Mouse (Mus musculus): ENCODE results near the gene Gm20388.

The Gm20388 gene

DNA sequence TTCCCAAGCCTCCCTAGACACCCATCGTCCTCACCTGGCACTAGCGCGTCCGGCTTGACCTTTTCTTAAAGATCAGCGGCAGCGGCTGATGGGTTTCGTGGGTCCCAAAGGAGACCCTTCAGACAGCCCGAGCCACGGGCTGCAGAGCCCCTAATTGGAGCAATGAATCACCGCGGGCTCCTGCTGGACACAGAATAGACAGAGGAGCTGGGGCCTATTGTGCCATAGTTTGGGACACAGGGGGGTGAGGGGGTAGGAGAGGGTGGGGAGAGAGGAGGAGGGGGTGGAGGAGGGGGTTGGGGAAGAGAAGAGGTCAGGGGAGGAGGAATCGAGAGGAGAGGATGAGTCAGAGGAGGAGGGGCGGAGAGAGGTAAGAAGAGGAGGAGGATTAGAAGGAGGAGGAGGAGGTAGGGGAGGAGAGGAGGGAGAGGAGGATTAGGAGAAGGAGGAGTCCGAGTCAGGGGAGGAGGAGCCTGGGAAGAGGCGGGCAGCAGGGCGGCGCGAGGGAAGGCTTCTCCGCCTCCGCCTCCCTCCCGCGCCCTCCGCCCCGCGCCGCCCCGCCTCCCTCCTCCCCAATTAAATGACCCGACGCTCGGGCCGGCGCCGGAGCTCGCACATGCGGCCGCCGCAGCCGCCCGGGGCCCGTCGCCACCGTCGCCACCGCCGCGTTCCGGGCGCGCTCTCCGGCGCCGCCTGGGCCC is 317.4 kb downstream of the Gm20388 start, which contains the start of gene Gse1:
TSS of gene Gse1 (plus strand) at position 566 of the 701 bp plus-strand sequence.
- DNase-seq (ENCODE audit: low spot score in 2 of 2): no peak

DNA sequence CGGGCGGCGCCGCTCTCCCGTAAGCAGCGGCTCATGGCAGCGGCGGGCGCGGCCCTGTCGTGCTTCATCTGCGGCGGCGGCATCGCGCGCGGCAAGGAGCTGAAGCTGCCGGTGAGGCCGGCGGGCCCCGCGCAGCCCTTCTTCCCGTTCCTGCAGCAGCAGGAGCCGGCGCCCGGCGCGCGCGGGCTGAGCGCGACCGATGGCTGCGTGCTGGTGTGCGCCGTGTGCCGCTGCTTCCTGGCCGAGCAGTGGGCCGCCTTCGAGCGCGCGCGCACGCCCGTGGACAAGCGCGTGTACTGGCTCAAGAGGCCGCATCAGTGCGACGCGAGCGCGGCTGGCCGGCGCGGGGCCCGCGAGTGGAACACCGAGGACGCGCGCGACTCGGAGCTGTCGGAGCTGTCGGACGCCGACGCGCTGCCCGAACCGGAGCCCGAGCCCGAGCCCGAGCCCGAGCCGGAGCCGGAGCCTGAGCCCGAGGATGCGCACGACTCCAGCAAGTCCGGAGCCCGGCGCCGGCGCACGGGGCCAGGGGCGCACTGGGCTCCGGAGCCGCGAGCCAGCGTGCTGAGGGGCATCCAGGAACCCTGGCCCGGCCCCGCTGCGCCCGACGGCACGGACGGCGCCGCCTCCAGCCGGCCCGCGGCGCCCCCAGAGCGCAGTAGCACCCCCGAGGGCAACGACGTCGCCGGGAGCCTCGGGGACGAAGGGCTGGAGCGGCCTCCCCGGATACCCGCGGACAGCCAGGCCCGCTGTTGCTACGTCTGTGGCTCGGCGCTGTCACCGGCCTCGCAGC is 318.3 kb downstream of the Gm20388 start:
- DNase-seq (ENCODE audit: low spot score in 2 of 2): no peak

DNA sequence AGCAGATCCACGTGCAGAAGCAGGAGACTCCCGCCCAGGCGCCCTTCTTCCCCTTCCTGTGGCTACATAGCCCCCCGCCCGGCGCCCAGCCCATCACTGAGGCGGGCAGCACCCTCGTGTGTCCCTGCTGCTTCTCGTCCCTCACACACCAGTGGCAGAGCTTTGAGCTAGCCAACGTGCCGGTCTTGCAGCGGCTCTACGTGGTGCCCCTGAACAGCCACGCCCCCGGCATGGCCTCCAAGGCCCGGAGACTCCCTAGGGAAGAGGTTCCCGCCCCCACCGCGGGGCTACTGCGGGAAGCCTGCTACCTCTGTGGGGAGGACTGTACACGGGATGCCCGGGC is 318.9 kb downstream of the Gm20388 start:
- no peak for DNase-seq (ENCODE audit: low spot score in 2 of 2)

DNA sequence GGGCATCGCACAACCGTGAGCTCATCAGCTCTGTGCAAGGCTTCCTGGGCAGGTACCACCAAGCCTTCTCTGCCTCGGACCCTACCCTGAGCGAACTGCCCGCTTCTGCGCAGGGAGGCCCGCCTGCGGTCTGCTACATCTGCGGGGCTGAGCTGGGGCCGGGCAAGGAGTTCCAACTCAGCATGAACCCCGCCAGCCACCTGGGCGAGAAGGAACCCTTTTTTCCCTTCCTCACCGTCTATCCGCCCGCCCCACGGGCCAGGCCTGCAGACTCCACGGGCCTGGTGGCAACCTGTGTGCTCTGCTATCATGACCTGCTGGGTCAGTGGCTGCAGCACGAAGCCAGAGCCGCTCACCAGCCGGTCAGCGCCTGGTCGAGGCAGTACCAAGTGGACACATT is 319.4 kb downstream of the Gm20388 start:
- no peak for DNase-seq (ENCODE audit: low spot score in 2 of 2)

DNA sequence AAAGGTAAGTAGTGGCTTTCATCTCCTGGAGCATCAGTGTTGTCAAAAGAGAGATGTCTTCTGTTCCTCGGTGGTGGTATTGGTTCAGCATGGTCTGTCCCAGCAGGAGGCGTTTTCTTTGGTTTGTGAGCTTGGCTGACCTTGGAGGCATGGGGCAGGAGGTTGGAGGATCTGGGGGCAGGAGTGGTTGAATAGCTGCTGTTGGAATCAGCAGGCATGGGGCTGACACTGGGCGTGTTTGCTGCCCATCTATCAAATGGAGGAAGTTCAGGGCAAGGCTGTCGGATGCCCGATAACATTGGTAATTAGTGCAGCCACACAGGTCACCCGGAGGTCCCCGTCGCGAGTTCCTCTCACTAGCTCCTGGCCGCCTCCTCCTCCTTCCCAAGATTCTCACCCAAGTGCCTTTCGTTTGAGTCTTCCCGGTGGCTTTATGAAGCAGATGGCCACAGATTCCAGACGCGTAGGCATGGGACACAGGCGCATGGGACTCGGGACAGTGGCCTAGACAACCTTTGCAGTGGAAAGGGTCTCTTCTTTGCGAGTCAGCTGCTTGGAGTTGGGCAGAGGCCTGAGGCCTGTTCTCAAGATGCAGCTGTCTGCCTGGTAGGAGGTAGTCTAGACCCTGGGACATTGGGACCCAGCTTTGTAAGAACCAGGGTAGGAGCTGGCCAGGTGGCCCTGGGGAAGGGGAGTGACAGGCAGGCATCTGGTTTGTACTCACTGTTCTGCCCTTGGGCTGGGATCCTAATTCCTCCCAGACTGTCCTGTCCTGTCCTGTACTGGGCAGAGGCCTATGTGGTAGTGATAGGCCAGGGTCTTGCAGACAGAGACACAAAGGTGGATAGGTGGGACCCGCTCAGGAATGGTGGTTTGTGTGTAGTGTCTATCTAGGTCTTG is 320.3 kb downstream of the Gm20388 start:
- no peak for DNase-seq (ENCODE audit: low spot score in 2 of 2)

DNA sequence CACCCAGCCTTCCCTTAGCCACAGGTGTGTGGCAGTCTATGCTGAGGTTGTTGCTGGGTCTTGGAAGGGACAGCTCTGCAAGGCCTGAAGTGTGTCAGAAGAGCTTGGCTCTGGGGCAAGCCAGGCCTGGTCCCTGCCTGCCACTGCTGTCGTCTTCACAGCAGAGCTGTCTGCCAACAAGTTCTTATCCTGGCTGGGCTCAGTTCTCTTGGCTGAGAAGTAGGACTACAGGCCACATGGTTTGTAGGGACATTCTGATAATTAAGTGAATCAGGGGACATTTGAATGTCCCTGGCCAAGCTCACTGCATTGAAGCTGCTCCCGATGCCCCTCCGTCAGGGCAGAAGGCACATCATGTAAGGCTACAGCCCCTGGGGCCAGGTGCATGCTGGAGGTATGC is 321.2 kb downstream of the Gm20388 start:
- DNase-seq (ENCODE audit: low spot score in 2 of 2): no peak

DNA sequence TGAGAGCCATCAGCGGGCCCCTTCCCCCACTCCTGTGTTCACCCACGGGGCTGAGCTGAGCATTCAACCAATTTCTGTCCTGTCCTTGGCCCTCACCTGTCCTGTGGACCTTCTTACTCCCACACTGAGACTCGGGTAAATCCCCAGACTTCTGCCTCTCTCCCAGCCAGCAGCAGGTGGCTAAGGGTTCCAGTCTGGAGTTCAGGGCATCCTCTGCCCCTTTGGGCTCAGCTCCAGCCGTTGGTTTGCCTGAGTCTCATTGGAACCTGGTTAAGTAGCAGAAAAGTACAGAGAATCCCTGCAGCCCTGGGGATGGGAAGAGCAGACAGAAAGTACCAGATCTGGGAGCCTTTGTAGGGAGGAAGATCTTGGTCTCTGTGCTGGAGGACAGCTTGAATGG is 321.8 kb downstream of the Gm20388 start:
- DNase-seq (ENCODE audit: low spot score in 2 of 2): no peak

DNA sequence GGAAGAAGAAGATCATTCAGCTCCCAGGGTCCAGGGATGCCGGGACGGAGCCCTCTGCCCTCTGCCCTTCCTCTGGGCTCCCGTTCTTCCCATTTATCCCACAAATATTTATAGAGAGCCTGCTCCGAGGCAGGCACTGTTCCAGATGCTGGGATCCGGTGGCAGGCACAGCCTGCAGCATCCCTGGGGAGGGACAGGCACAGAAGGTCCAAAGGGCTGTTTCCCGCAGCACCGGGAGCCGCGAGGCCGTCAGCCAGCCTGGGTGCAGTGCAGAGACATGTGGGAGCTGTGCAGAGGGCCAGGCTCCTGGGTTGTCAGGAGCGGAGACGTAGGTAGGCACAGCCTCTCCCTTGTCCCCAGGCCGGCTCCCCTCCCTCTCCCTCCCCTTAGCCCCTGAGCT is 322.3 kb downstream of the Gm20388 start:
- no peak for DNase-seq (ENCODE audit: low spot score in 2 of 2)

DNA sequence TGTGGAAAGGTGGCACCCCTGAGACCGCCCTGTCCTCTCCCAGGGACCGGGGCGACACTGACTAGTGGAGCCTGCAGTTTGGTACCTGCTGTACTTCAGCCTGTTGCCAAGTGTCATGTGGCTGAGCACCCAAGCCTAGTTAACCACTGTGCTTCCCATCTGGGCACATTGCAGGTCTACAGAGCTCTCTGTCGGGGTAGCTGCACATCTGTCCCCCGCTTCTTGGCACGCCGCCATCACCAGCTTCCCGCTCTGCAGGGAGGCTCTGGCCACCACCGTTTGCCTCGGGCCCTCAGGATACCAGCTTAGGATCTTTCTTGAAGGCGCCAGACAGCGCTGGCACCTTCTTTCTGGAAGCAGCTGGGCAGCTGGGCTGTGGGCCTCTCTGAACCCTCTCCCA is 323.8 kb downstream of the Gm20388 start:
- DNase-seq (ENCODE audit: low spot score in 2 of 2): no peak

DNA sequence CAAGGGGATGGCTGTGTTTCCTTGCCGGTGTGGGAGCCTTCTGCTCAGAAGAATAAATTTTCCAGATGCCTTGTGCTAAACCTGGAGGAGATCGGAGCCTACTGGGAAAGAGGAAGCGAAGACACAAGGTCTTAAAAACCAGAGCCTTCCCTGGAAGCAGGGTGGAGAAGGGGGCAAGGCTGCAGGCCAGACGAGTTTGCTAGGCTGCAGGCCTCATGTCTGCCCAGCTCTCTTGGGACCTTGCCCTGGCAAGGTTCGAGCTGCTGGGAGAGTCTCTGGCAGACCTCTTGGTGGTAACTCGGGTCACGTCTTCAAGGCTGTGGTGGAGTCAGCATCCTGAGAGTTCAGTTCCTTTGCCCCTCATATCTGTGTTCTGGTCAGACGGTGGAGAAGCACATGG is 324.2 kb downstream of the Gm20388 start:
- no peak for DNase-seq (ENCODE audit: low spot score in 2 of 2)

DNA sequence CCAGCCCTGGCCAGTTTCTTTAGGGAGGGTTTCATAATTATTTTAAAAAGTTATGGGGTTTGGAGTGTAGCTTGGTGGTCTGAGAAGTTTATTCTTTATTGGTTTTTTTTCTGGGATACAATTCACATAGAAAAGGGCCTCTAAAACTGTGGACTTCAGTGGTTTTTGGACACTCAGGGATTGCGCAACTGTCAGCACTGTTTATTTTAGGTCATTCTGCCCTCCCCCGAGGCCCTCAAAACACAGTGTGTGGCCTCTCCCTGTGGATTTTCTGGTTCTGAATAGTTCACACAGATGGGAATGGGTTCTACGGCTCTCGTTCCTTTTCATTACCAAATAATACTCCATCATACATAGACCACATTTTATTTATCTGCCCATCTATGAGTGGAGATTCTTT is 332.6 kb downstream of the Gm20388 start:
- DNase-seq (ENCODE audit: low spot score in 2 of 2): no peak

DNA sequence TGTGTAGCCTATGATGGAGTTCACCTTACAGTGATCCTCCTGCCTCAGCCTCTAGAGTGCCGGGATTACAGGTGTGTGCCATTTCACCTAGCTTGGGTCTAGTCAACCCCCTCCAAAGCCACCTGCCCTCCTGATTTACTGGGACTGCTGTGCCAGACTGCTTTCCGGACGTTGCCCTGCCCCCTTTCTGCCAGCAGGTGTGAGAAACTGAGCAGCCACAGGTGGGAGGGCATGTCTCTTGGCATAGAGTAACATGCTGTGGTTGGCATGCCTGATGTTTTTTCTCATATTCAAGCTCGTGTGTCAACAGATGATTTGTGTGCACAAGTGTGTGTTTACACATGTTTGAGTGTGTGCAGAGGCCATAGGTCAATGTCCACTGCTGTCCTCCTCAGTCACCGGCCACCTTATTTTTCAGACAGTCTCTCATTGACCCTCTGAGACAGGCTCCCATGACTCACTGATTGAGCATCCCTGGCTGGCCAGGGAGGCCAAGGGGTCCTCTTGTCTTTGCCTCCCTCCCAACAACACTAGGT is 333.3 kb downstream of the Gm20388 start:
- no peak for DNase-seq (ENCODE audit: low spot score in 2 of 2)

DNA sequence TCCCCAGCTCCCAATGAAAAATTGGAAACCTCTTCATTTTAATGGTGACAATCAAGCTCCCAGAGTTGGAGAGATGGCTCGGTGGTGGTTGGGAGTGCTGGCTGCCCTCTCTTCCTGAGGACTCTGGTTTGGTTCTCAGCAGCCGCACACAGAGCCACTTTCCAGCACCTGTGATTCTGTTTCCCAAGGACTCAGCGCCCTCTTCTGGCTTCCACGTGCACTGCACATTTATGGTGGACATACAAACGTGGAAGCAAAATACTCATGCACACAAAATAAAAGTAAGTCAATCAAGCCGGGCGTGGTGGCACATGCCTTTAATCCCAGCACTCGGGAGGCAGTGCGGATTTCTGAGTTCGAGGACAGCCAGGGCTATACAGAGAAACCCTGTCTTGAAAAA is 333.9 kb downstream of the Gm20388 start:
- DNase-seq (ENCODE audit: low spot score in 2 of 2): no peak

DNA sequence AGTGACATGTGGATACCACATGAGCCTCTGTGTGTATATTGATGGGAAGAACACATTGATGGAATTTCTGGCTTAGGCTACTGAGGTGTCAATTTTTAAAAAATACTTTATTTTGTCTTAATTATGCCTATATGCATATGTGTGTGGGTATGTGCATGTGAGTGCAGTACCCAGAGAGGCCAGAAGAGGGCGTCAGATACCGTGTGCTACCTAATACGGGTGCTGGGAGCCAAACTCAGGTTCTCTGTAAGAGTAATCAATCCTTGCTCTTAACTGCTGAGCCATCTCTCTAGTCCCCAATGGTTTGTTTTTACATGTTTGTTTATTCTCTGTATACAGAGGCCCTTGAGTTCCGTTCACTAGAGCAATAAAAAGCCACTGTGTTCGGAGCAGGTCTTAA is 337.0 kb downstream of the Gm20388 start:
- DNase-seq (ENCODE audit: low spot score in 2 of 2): no peak

DNA sequence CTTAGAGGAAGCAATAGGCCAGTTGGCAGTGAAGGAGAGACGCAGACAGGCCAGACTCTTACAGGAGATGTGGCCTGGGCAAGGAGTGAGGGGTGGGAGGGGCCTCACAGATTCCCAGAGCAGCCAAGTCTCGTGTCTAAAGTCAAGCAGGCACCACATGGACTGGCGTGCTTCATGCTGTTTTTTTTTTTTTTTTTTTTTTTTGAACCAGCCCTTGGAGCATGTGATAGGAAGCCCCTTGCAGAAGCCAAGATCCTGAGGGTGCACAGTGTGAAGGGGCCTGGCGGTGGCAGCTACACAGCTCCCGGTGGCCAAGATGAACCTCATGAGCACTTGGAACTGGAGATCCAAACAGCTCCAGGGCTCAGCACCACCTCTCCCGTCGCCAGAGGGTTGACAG is 337.4 kb downstream of the Gm20388 start:
- no peak for DNase-seq (ENCODE audit: low spot score in 2 of 2)

DNA sequence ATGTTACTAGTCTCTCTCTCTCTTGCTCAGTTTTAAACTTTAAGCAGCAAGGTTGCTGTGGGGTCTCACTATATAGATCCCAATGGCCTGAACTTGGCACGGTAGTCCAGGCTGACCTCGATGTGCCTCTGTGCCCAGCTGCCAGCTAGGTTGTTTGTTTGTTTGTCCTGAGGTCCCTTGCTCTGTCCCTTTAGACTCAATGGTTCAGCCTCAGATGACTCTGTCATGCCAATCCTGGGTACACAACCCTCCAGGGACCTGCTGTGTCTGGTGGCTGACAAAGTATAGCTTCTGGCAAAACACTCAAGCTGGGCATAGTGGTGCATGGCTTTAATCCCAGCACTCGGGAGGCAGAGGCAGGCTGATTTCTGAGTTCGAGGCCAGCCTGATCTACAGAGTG is 337.8 kb downstream of the Gm20388 start:
- no peak for DNase-seq (ENCODE audit: low spot score in 2 of 2)

DNA sequence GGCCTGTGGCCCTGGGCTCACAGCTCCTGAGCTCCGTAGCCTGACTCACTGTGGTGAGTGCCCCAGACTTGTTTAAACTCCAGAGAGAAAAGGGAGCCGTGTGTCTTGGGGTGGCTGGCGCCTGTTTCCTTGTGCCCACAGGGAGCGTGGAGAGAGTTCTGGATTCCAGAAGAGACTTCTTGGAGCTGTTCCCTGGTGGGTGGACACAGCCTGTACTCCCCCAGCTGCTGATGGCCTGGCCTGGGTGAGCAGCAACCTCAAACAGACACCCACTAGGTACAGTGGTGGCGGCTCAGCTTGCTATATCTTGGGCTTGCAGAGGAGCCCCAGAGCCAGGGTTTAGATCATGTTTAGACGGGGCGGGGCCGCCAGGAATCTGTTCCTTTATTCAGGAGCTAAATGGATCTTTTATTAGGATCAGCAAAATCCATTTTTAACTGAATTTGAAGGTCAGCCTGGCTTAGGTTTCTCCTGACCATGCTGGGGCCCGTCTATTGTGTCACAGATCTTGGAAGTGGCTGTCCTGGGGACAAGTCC is 339.2 kb downstream of the Gm20388 start:
- no peak for DNase-seq (ENCODE audit: low spot score in 2 of 2)

DNA sequence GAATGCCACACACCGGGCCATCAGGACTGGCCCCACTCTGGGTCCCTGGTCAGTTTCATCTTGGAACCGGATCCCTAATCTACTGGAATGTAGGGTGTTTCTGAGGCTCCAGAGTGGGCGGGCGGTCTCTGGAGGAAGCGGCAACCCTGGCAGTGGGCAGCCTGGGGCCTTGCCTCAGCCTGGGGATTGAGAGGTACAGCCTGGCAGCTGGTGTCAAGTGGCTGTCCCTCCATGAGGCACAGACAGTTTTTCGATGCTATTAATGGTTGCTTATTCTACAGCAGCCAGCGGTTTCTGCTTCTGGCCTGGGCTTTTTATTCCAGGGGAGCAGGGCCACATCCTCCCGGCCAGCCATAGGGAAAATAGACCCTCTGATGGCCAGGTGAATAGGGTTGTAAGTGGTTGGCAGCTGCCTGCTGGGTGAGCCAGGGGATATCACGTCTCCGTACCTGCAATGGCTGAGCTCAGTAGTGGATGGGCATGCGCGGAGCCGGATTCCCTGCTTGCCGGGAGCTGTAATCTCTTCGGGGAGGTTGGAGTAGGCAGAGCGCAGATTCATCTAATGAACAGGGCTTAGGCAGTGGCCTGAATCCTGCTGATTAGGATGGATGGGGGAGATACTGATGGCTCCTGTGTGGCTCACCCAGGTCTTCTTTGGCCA is 340.2 kb downstream of the Gm20388 start:
- DNase-seq (ENCODE audit: low spot score in 2 of 2): no peak

DNA sequence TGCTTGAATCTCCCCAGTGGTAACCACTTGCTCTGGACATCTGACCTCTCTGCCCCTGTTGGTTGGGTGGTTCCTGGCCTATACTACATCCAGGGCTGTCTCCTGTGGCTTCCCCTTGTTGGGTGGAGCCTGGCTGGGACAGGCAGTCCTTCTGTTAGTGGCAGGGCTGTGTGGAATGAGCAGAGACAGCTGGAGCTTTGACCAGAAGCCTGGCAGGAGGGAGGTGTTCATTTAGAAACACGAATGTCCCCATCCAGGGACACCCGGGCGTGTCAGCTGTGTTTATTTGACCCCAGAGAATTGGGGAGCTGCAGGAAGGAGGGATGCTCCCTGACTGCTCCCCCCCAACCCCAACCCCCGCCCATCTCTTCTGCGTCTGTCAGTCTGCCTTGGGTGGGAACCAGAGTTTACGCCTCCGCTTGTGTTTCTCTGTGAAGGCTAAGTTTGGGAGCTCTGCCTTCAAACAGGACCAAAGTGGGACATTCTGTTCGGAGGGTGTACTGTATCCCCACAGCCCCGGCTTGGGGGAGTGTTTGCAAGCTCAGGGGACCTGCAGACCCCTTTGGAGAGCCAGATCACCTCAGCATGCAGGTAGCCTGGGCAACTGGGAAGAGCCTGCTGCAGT is 340.9 kb downstream of the Gm20388 start:
- DNase-seq (ENCODE audit: low spot score in 2 of 2): no peak

DNA sequence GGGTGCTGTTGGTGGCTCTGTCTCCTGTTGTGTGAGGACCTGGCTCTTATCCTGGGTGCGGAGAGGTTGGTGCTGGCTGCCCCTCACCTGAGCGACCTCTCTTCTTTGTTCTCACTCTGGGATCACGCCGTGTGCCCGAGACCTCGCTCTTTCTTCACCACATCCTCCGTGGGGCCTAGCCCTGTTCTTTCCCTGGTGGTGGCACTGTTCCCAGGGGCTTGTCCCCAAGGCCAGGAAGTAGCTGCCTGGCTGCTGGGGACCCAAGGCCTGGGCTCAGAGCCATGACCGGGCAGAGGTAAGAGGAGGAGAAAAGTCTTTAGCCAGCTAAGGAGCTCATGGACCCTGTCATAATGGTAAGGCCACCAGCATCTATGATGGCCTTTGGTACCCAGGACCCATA is 343.0 kb downstream of the Gm20388 start:
- no peak for DNase-seq (ENCODE audit: low spot score in 2 of 2)

DNA sequence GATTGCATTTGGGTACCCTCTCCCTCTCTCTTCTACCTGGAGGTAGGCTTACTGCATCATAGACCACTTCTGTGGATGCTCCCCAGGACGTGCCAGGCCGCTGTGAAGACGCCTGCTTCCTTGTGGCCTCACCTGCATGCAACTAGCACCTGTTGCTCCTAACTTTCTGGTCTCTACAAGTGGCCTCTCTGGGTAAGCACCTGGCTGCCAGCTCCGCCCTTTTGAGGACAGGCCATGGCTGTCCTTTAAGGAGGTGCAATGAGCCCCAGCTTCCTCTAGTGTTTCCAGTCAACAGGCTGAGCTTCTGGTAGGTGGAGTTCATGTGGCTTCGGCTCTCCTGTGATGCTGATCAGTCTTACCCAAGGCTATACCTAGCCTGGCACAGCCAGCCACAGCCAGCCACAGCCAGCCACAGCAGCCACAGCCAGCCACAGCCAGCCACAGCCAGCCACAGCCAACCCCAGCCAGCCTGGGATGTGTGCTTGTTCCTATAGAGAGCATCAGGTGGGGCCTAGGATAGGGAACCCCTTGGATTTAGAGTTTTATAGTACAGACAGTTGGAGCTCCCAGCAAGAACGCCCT is 344.9 kb downstream of the Gm20388 start:
- no peak for DNase-seq (ENCODE audit: low spot score in 2 of 2)
